Mouse (Mus musculus) lung, adult 2 months (tissue): ENCODE results near the gene Proser2. TPM values are rescaled to one million over a fixed set of nuclear protein-coding genes. Genes with fewer than 3 reads are reported as not detected.

Source experiments
- DNase-seq: peaks from one replicate; pipeline ENCODE4 v3.0.0; 2022
- H3K4me1 ChIP-seq: fragments of 200-500 bp; 2 replicates; pipeline ENCODE4 v1.6.1; 2011; ENCODE audit warnings: low read length; ENCODE audit not compliant: control insufficient read depth, insufficient read depth
- H3K4me3 ChIP-seq: fragments of 200-500 bp; replicated peaks from 2 replicates; pipeline ENCODE3; 2011; ENCODE audit warnings: low read depth, mild to moderate bottlenecking, control low read depth, low read length; ENCODE audit errors: extremely low read depth
- CTCF ChIP-seq: fragments of 200-500 bp; IDR thresholded peaks from 2 replicates; pipeline ENCODE4 v1.5.1; 2011; ENCODE audit warnings: mild to moderate bottlenecking, low read length, control low read depth; ENCODE audit not compliant: insufficient read depth
- POLR2A ChIP-seq: fragments of 200-500 bp; IDR thresholded peaks from 2 replicates; pipeline ENCODE4 v1.6.1; 2011; ENCODE audit warnings: low read depth, mild to moderate bottlenecking, control low read depth, low read length, borderline replicate concordance; ENCODE audit errors: extremely low read depth
- WGBS: fragments of 180-500 bp; shearing (Covaris S2); methylation state at CpG from one replicate; pipeline ENCODE4 v1.1.7; 2018; 5-methylcytosine and 5-hydroxymethylcytosine counted together
- polyA plus RNA-seq: library from polyadenylated mRNA; depleted of rRNA; stranded (reverse); fragments of >200 nt; gene quantifications from 2 replicates; pipeline ENCODE4 v1.2.3, GENCODE M21; 2012; rRNA removed

Gene Proser2
- polyA plus RNA-seq, 1 experiment = 10.2 TPM

- Histone ChIP-seq H3K4me3 (no peak overlapping the region), H3K4me1 (no peaks in the 10 kb centered on the region)
- TF ChIP-seq CTCF = no peak
- no peak for TF ChIP-seq POLR2A
- WGBS = 70% methylated on average over 2 of the region's 2 CpGs
- no peak for DNase-seq
These were observed 70.7 kb downstream of the Proser2 start for GRCm38 (mm10) chr2:6059291-6059690.

- TF ChIP-seq CTCF (no peak), POLR2A (no peak)
- no peak for DNase-seq
- no peak overlapping the region for H3K4me3 ChIP-seq
- WGBS = 84% methylated on average over 3 of the region's 3 CpGs
- no peaks in the 10 kb centered on the region for H3K4me1 ChIP-seq
These were observed 73.5 kb downstream of the Proser2 start for GRCm38 (mm10) chr2:6056518-6056917.

GRCm38 (mm10) chr2:6055466-6055865 is 74.5 kb downstream of the Proser2 start:
- 94% methylated on average over 11 of the region's 11 CpGs for WGBS
- TF ChIP-seq CTCF = no peak
- TF ChIP-seq POLR2A = no peak
- Histone ChIP-seq H3K4me1 (no peaks in the 10 kb centered on the region), H3K4me3 (no peak overlapping the region)
- DNase-seq = no peak

- DNase-seq = no peak
- no peak for TF ChIP-seq CTCF
- no peak for TF ChIP-seq POLR2A
- no peak overlapping the region for H3K4me3 ChIP-seq
- H3K4me1 ChIP-seq = no peaks in the 10 kb centered on the region
- WGBS = 71% methylated on average over 3 of the region's 3 CpGs
These were observed 81.0 kb downstream of the Proser2 start for GRCm38 (mm10) chr2:6049018-6049417.

- Histone ChIP-seq H3K4me1 (no peaks in the 10 kb centered on the region), H3K4me3 (no peak overlapping the region)
- no peak for TF ChIP-seq POLR2A
- TF ChIP-seq CTCF = no peak
- no peak for DNase-seq
- 63% methylated on average over 4 of the region's 4 CpGs for WGBS
These were observed 81.4 kb downstream of the Proser2 start for GRCm38 (mm10) chr2:6048570-6048969.

Other genes starting within 250 kb of the Proser2 start
- gene Sec61a2, start 234.8 kb downstream of the Proser2 start, polyA plus RNA-seq = 20.7 and 37.4 TPM in 2 replicates
- gene Dhtkd1, start 187.4 kb downstream of the Proser2 start, polyA plus RNA-seq = 1.3 and 2.1 TPM in 2 replicates
- 2.3 and 4.5 TPM in 2 replicates for gene Upf2, start 178.7 kb downstream of the Proser2 start, polyA plus RNA-seq
- 9.1 and 12.8 TPM in 2 replicates for gene Echdc3, start 82.8 kb upstream of the Proser2 start, polyA plus RNA-seq
- 7.9 and 19.9 TPM in 2 replicates for gene Usp6nl, start 192.5 kb upstream of the Proser2 start, polyA plus RNA-seq